Mouse (Mus musculus): ENCODE measurements at regions not wholly inside any gene's neighbourhood (a gene's known extent, or its start where the extent isn't known, plus 50 kb on each side); places are given as distances from the start of the nearest gene placed in this dataset.
A peak's percentile ranks its signal among the peaks of the same experiment; 100 is the strongest.

GRCm38 (mm10) chr2:101295678-101296368 is 328.7 kb upstream of the Rag2 start:
- H3K4me2 ChIP-seq (replicated peaks) = 0 out of 2 replicates have a peak overlapping the region, but pooled peaks have one; percentile 8
- 25% methylated on average over 10 of the region's 10 CpGs for WGBS
- ATAC-seq (ENCODE audit: low FRiP score, low read depth) = 0 out of 2 replicates have a peak, but pooled peaks have one; percentile 55
- H3K9ac ChIP-seq (replicated peaks) = no peak overlapping the region
- H3K4me3 ChIP-seq = no peak overlapping the region
- peaks cover 10% of the 10 kb centered on the region for H3K4me1 ChIP-seq
- H3K27me3 ChIP-seq = no peaks in the 10 kb centered on the region
- no peaks in the 10 kb centered on the region for H3K9me3 ChIP-seq
- H3K27ac ChIP-seq (replicated peaks) = no peak overlapping the region
- H3K36me3 ChIP-seq = no peaks in the 10 kb centered on the region

- Histone ChIP-seq H3K4me3 (no peak overlapping the region), H3K9ac (replicated peaks) (no peak overlapping the region), H3K27me3 (no peaks in the 10 kb centered on the region), H3K9me3 (no peaks in the 10 kb centered on the region), H3K4me1 (peaks cover 10% of the 10 kb centered on the region), H3K4me2 (replicated peaks) (no peak overlapping the region), H3K36me3 (no peaks in the 10 kb centered on the region), H3K27ac (replicated peaks) (no peak overlapping the region)
- WGBS = 22% methylated on average over 3 of the region's 3 CpGs
- 0 out of 2 replicates have a peak, but pooled peaks have one; percentile 34 for ATAC-seq (ENCODE audit: low FRiP score, low read depth)
Observed at GRCm38 (mm10) chr2:101296369-101296682, 328.2 kb upstream of the Rag2 start.

- peaks cover 10% of the 10 kb centered on the region for H3K4me1 ChIP-seq
- ATAC-seq (ENCODE audit: low FRiP score, low read depth) = no peak
- no peak overlapping the region for H3K27ac ChIP-seq (replicated peaks)
- H3K36me3 ChIP-seq = no peaks in the 10 kb centered on the region
- H3K27me3 ChIP-seq = no peaks in the 10 kb centered on the region
- no peak overlapping the region for H3K9ac ChIP-seq (replicated peaks)
- H3K9me3 ChIP-seq = no peaks in the 10 kb centered on the region
- no peak overlapping the region for H3K4me3 ChIP-seq
- H3K4me2 ChIP-seq (replicated peaks) = no peak overlapping the region
Observed at GRCm38 (mm10) chr2:101296778-101297177, 327.7 kb upstream of the Rag2 start.

- H3K27me3 ChIP-seq = no peaks in the 10 kb centered on the region
- H3K36me3 ChIP-seq = no peaks in the 10 kb centered on the region
- H3K4me2 ChIP-seq (replicated peaks) = no peak overlapping the region
- no peaks in the 10 kb centered on the region for H3K9me3 ChIP-seq
- 79% methylated on average over 2 of the region's 2 CpGs for WGBS
- peaks cover 10% of the 10 kb centered on the region for H3K4me1 ChIP-seq
- no peak overlapping the region for H3K27ac ChIP-seq (replicated peaks)
- no peak overlapping the region for H3K9ac ChIP-seq (replicated peaks)
- H3K4me3 ChIP-seq = no peak overlapping the region
- ATAC-seq (ENCODE audit: low FRiP score, low read depth) = no peak
Observed at GRCm38 (mm10) chr2:101299126-101299525, 325.4 kb upstream of the Rag2 start.

- Histone ChIP-seq H3K27me3 (no peaks in the 10 kb centered on the region), H3K27ac (replicated peaks) (no peak overlapping the region), H3K4me1 (peaks cover 10% of the 10 kb centered on the region), H3K36me3 (no peaks in the 10 kb centered on the region), H3K9ac (replicated peaks) (no peak overlapping the region), H3K9me3 (no peaks in the 10 kb centered on the region), H3K4me2 (replicated peaks) (no peak overlapping the region), H3K4me3 (no peak overlapping the region)
- ATAC-seq (ENCODE audit: low FRiP score, low read depth) = no peak
Observed at GRCm38 (mm10) chr2:101300106-101300505, 324.4 kb upstream of the Rag2 start.

- no peak overlapping the region for H3K9ac ChIP-seq (replicated peaks)
- H3K27me3 ChIP-seq = no peaks in the 10 kb centered on the region
- ATAC-seq (ENCODE audit: low FRiP score, low read depth) = no peak
- no peak overlapping the region for H3K4me2 ChIP-seq (replicated peaks)
- H3K4me1 ChIP-seq = no peaks in the 10 kb centered on the region
- H3K27ac ChIP-seq (replicated peaks) = no peak overlapping the region
- 87% methylated on average over 3 of the region's 3 CpGs for WGBS
- no peaks in the 10 kb centered on the region for H3K36me3 ChIP-seq
- H3K4me3 ChIP-seq = no peak overlapping the region
- no peaks in the 10 kb centered on the region for H3K9me3 ChIP-seq
Observed at GRCm38 (mm10) chr2:101321286-101321914, 303.1 kb upstream of the Rag2 start.

GRCm38 (mm10) chr2:101356709-101357108 is 267.8 kb upstream of the Rag2 start:
- 52% methylated on average over 1 of the region's 1 CpGs for WGBS
- no peak overlapping the region for H3K4me3 ChIP-seq
- H3K9ac ChIP-seq (replicated peaks) = no peak overlapping the region
- no peaks in the 10 kb centered on the region for H3K4me1 ChIP-seq
- ATAC-seq (ENCODE audit: low FRiP score, low read depth) = no peak
- H3K4me2 ChIP-seq (replicated peaks) = no peak overlapping the region
- no peaks in the 10 kb centered on the region for H3K9me3 ChIP-seq
- no peaks in the 10 kb centered on the region for H3K27me3 ChIP-seq
- no peaks in the 10 kb centered on the region for H3K36me3 ChIP-seq
- no peak overlapping the region for H3K27ac ChIP-seq (replicated peaks)

GRCm38 (mm10) chr2:101364256-101364655 is 260.3 kb upstream of the Rag2 start:
- Histone ChIP-seq H3K9me3 (no peaks in the 10 kb centered on the region), H3K27ac (replicated peaks) (no peak overlapping the region), H3K4me3 (no peak overlapping the region), H3K9ac (replicated peaks) (no peak overlapping the region), H3K4me1 (no peaks in the 10 kb centered on the region), H3K36me3 (no peaks in the 10 kb centered on the region), H3K4me2 (replicated peaks) (no peak overlapping the region), H3K27me3 (no peaks in the 10 kb centered on the region)
- ATAC-seq (ENCODE audit: low FRiP score, low read depth) = no peak
- WGBS = 40% methylated on average over 3 of the region's 3 CpGs

- no peak for ATAC-seq (ENCODE audit: low FRiP score, low read depth)
- Histone ChIP-seq H3K4me3 (no peak overlapping the region), H3K4me1 (no peaks in the 10 kb centered on the region), H3K27ac (replicated peaks) (no peak overlapping the region), H3K9ac (replicated peaks) (no peak overlapping the region), H3K4me2 (replicated peaks) (no peak overlapping the region), H3K9me3 (no peaks in the 10 kb centered on the region), H3K27me3 (no peaks in the 10 kb centered on the region), H3K36me3 (no peaks in the 10 kb centered on the region)
- WGBS = 88% methylated on average over 4 of the region's 4 CpGs
Observed at GRCm38 (mm10) chr2:101368278-101368677, 256.2 kb upstream of the Rag2 start.

- Histone ChIP-seq H3K4me3 (no peak overlapping the region), H3K4me1 (no peaks in the 10 kb centered on the region), H3K36me3 (no peaks in the 10 kb centered on the region), H3K27ac (replicated peaks) (no peak overlapping the region), H3K4me2 (replicated peaks) (no peak overlapping the region), H3K9me3 (no peaks in the 10 kb centered on the region), H3K9ac (replicated peaks) (no peak overlapping the region), H3K27me3 (no peaks in the 10 kb centered on the region)
- WGBS = 93% methylated on average over 6 of the region's 6 CpGs
- ATAC-seq (ENCODE audit: low FRiP score, low read depth) = no peak
Observed at GRCm38 (mm10) chr2:101370991-101371736, 253.4 kb upstream of the Rag2 start.

GRCm38 (mm10) chr2:101371834-101372493 is 252.6 kb upstream of the Rag2 start:
- Histone ChIP-seq H3K36me3 (no peaks in the 10 kb centered on the region), H3K4me3 (no peak overlapping the region), H3K4me2 (replicated peaks) (no peak overlapping the region), H3K9me3 (no peaks in the 10 kb centered on the region), H3K9ac (replicated peaks) (no peak overlapping the region), H3K4me1 (no peaks in the 10 kb centered on the region), H3K27ac (replicated peaks) (no peak overlapping the region), H3K27me3 (no peaks in the 10 kb centered on the region)
- WGBS = 83% methylated on average over 7 of the region's 7 CpGs
- ATAC-seq (ENCODE audit: low FRiP score, low read depth) = no peak

GRCm38 (mm10) chr2:101380595-101380994 is 243.9 kb upstream of the Rag2 start:
- Histone ChIP-seq H3K36me3 (no peaks in the 10 kb centered on the region), H3K9ac (replicated peaks) (no peak overlapping the region), H3K27ac (replicated peaks) (no peak overlapping the region), H3K27me3 (no peaks in the 10 kb centered on the region), H3K9me3 (no peaks in the 10 kb centered on the region), H3K4me3 (no peak overlapping the region), H3K4me1 (no peaks in the 10 kb centered on the region), H3K4me2 (replicated peaks) (no peak overlapping the region)
- ATAC-seq (ENCODE audit: low FRiP score, low read depth) = no peak
- 87% methylated on average over 6 of the region's 6 CpGs for WGBS
